Mouse (Mus musculus) small intestine, adult 2 months (tissue): ENCODE results near the gene Nell1.

Source experiments
- CTCF ChIP-seq: fragments of 200-500 bp; IDR thresholded peaks from 2 replicates; pipeline ENCODE4 v1.5.1; 2012; ENCODE audit warnings: low read depth, mild to moderate bottlenecking, control low read depth, inconsistent platforms, low read length, moderate library complexity, mixed read lengths; ENCODE audit not compliant: insufficient replicate concordance, insufficient read length; ENCODE audit errors: extremely low read depth
- POLR2A ChIP-seq: fragments of 200-500 bp; IDR thresholded peaks from 2 replicates; pipeline ENCODE4 v1.6.1; 2012; ENCODE audit warnings: low read depth, mild to moderate bottlenecking, control low read depth, inconsistent platforms, low read length, moderate library complexity

GRCm38 (mm10) chr7:50260016-50260415 lies 285.4 kb downstream of the Nell1 start:
- no peak for TF ChIP-seq CTCF
- no peak for TF ChIP-seq POLR2A
